Mouse (Mus musculus) adrenal gland, postnatal 14 days (tissue): ENCODE data around the gene Afg1l. TPM values are rescaled to one million over a fixed set of nuclear protein-coding genes. Genes with fewer than 3 reads are reported as not detected.
A peak's percentile ranks its signal among the peaks of the same experiment; 100 is the strongest.

Source experiments
- DNase-seq: peaks from one replicate; pipeline ENCODE4 v3.0.0; 2021; ENCODE audit warnings: mixed read lengths
- long read RNA-seq, 2 experiments: library from polyadenylated mRNA; stranded (forward); transcript quantifications; one replicate each; pipeline ENCODE4 v2.0.0; 2021
- total RNA-seq: library from RNA; stranded (reverse); gene quantifications from 2 replicates; pipeline ENCODE4 v1.2.3, GENCODE M21; 2021

Afg1l gene
- 25.2 and 27.8 TPM in 2 replicates for total RNA-seq
- long read RNA-seq, experiment 1, transcript Afg1l-201 (13 exons, 2,513 nt), result major isoform, 15 of 23 reads
- long read RNA-seq, experiment 1, partial matches to known transcripts, result 2 of 23 reads
- long read RNA-seq, experiment 1, other reads (novel, unspliced or antisense), result 5 of 23 reads
- long read RNA-seq, experiment 2, transcript Afg1l-201 (13 exons, 2,513 nt), result major isoform, 12 of 26 reads
- long read RNA-seq, experiment 2, partial matches to known transcripts, result 0 of 26 reads
- long read RNA-seq, experiment 2, other reads (novel, unspliced or antisense), result 14 of 26 reads

- peak; percentile 97 for DNase-seq
Observed at GRCm38 (mm10) chr10:42478341-42478720, at the start of gene Afg1l. Gene Afg1l, minus strand, starts transcription at chr10:42478565.

- DNase-seq, result no peak
Observed at GRCm38 (mm10) chr10:42525682-42526081, 47.3 kb upstream of the Afg1l start.

GRCm38 (mm10) chr10:42523556-42524162 lies 45.3 kb upstream of the Afg1l start:
- DNase-seq, result no peak

- DNase-seq, result no peak
Observed at GRCm38 (mm10) chr10:42522912-42523311, 44.5 kb upstream of the Afg1l start.

GRCm38 (mm10) chr10:42521315-42521981 lies 43.1 kb upstream of the Afg1l start:
- DNase-seq, result peak; percentile 13

- no peak for DNase-seq
Observed at GRCm38 (mm10) chr10:42518363-42518762, 40.0 kb upstream of the Afg1l start.

- DNase-seq, result no peak
Observed at GRCm38 (mm10) chr10:42514125-42514524, 35.8 kb upstream of the Afg1l start.

GRCm38 (mm10) chr10:42511184-42512135 lies 33.1 kb upstream of the Afg1l start:
- no peak for DNase-seq

GRCm38 (mm10) chr10:42510141-42510540 lies 31.8 kb upstream of the Afg1l start:
- no peak for DNase-seq

GRCm38 (mm10) chr10:42504096-42504710 lies 25.8 kb upstream of the Afg1l start:
- DNase-seq, result peak; percentile 13

- DNase-seq, result peak; percentile 76
Observed at GRCm38 (mm10) chr10:42502349-42503111, 24.2 kb upstream of the Afg1l start.

- DNase-seq, result peak; percentile 98
Observed at GRCm38 (mm10) chr10:42501775-42502348, 23.5 kb upstream of the Afg1l start, which contains the start of gene Snx3. Gene Snx3, plus strand, starts transcription at chr10:42502030.

GRCm38 (mm10) chr10:42501161-42501560 lies 22.8 kb upstream of the Afg1l start:
- DNase-seq, result peak; percentile 30

- DNase-seq, result peak; percentile 16
Observed at GRCm38 (mm10) chr10:42500611-42501010, 22.2 kb upstream of the Afg1l start.

GRCm38 (mm10) chr10:42493000-42493399 lies 14.6 kb upstream of the Afg1l start:
- no peak for DNase-seq

- no peak for DNase-seq
Observed at GRCm38 (mm10) chr10:42492027-42492771, 13.8 kb upstream of the Afg1l start.

GRCm38 (mm10) chr10:42491158-42491557 lies 12.8 kb upstream of the Afg1l start:
- no peak for DNase-seq

- DNase-seq, result no peak
Observed at GRCm38 (mm10) chr10:42488606-42489296, 10.4 kb upstream of the Afg1l start.

GRCm38 (mm10) chr10:42480719-42481118 lies 2.4 kb upstream of the Afg1l start:
- no peak for DNase-seq
